Mouse (Mus musculus): Measurements from ENCODE around the gene Sim2.

Gene Sim2

DNA sequence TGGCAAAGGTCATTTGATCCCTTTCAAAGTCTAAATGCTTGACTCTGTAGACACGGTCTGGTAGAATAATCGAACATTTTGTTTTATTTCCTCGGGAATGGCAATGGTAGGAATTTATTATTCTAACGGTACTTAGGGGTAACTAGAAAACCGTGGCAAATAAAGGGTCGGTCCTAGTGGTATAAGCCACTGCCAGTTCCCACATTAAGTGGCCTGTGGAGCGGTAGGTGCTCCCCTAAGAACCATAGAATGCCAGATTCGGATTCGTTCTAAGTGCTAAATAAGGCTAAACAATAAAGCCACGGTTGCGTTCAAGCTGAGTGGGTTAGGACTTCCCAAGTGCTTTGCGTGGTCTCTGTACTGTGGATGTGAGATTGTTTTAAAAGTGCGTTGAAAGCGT, 11.7 kb downstream of the Sim2 start:
- DNase-seq (ENCODE audit: low read depth) = no peak

DNA sequence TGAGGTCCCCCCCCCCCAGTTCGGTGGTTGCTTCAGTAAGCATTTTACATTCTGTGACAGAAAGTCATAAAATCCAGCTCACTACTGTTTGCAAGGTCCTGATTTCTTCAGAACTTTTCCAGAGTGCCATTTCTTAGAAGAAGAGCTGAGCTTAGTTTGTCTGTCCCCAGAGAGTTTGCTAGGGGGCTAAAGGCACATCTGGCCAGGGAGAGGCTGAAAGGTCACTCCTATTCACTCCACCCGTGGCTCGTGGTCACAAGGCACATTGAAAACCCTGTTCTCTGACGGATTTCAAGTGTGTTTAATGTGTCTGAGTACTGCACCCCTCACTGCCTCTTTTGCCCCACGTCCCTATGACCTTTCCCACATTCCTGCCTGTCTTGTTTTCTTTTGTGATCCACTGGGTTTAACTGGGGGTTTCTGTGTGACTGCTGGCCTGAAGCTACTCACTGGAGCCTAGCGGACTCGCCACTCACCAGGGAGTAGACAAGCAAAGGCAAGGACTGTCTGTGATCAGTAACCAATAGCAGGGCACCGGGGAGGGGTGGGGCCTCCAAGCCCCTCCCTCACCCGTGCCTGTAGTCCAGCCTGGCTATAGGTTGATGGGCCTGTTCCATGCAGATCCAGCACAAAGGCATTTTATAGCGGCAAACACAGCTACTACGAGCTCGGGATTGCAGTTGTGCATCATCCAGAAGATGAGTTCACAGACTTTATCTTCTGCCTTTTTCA, 13.2 kb downstream of the Sim2 start:
- no peak for DNase-seq (ENCODE audit: low read depth)

DNA sequence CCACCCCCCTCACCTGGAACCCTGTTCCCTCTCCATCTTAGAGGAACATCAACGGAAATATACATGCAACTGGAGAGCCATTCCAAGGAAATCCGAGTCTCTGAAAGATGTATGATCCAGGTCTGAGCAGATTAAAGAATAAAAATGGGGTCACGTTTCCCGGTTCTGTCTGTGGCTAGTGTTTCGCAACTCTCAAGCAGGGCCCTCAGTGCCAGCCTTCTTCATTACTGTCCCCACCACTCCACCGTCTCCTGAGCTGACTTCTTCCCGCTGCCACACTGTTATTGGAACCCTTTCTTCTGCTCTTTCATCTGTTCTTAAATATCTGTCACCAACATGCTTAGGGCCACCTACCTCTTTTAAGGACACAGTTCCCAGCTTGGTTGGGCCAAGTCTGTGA, 28.4 kb downstream of the Sim2 start:
- no peak for DNase-seq (ENCODE audit: low read depth)

DNA sequence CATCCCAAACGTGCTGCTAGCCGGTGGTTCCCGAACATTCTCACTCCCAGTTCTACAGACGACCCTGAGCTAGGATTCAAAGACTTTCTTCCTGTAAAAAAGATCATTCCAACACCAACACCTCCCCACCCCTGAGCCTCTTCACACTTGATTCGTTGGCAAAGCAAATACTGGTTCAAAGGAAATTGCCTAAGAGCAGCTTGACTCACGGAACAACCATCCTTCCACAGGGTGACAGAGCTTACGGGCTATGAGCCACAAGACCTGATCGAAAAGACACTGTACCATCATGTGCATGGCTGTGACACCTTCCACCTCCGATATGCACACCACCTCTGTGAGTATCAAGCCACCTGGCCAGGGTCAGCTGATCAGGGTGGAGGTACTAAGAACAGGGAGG, 30.0 kb downstream of the Sim2 start:
- DNase-seq (ENCODE audit: low read depth) = no peak

DNA sequence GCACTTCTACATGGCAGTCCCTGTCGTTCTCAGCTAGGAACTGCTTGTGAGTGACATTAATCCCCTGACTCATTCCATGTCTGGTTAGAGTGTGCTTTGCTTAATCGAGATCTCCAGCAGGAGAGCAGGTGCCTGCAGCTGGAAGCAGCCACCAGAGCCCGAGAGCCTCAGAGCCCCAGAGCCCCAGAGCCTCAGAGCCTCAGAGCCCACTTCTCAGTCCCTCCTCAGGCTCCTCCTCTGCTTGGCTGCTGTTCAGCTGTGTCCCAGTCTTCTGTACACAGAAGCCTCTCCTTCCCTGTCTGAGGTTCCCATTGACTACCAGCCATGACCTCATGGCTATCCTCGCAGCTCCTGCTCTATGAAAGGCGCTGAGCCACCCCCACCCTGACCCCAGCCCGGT, 32.6 kb downstream of the Sim2 start:
- DNase-seq (ENCODE audit: low read depth) = no peak

DNA sequence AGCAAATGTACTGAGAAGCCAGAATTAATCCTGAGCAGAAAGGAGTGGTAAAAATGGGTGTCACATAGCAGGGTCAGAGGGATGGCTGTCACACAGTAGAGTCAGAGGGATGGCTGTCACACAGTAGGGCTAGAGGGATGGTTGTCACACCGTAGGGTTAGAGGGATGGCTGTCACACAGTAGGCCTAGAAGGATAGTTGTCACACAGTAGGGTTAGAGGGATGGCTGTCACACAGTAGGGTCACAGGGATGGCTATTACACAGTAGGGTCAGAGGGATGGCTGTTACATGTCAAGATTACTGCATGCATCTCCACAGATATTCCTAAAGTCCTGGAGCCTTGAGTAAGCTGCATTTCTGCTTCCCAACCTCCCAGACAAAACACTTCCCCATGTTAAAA, 33.7 kb downstream of the Sim2 start:
- DNase-seq (ENCODE audit: low read depth) = no peak

DNA sequence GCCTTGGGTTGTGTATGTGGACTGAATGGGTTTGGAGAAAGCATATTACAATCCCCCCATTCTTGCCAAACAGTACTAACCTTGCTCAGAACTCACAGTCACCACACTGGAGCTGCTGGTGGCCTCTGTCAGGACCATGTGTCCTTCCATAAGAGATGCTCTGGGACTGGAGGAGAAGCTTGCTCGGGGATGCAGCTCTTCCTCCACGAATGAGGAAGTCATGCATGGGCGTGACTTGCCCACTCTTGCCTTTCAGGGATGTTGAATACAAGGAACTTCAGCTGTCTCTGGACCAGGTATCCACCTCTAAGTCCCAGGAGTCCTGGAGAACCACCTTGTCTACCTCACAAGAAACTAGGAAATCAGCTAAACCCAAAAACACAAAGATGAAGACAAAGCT, 37.6 kb downstream of the Sim2 start:
- no peak for DNase-seq (ENCODE audit: low read depth)

DNA sequence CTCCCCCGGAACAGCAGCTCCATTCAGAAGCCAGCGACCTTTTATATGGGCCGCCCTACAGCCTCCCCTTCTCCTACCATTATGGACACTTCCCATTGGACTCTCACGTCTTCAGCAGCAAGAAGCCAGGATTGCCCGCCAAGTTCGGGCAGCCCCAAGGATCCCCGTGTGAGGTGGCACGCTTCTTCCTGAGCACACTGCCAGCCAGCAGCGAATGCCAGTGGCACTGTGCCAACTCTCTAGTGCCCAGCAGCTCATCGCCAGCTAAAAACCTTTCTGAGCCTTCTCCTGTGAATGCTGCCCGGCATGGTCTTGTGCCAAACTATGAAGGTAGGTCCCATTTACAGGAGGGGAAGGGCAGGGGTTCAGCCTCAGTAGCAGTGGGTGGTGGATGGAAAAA, 38.5 kb downstream of the Sim2 start:
- DNase-seq (ENCODE audit: low read depth) = no peak

DNA sequence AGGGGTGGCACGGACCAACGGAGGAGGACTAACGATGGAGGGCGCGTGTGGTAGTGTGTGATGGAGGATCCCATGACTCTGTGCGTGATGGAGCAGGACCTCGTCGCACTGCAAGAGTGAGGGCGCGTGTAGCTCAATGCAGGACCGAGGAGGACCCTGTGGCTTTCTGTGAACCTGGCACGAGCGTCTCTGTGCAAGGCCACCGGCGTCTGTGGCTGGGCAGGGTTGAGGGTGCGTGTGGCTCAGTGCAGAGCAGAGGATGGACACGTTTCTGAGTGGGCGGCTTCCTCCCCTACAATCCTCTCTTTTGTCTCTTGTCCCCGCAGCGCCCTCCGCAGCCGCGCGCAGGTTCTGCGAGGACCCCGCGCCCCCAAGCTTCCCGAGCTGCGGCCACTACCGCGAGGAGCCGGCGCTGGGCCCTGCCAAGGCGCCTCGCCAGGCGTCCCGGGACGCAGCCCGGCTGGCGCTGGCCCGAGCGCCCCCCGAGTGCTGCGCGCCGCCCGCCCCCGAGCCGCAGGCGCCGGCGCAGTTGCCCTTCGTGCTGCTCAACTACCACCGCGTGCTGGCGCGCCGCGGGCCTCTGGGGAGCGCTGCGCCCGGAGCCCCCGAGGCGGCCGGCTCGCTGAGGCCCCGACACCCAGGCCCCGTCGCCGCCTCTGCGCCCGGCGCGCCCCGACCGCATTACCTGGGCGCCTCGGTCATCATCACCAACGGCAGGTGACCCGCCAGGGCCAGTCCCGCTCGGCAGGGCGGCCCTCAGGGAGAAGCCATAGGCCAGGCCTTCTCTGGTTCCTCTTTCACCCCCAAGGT, 40.6 kb downstream of the Sim2 start:
- DNase-seq (ENCODE audit: low read depth) = no peak

DNA sequence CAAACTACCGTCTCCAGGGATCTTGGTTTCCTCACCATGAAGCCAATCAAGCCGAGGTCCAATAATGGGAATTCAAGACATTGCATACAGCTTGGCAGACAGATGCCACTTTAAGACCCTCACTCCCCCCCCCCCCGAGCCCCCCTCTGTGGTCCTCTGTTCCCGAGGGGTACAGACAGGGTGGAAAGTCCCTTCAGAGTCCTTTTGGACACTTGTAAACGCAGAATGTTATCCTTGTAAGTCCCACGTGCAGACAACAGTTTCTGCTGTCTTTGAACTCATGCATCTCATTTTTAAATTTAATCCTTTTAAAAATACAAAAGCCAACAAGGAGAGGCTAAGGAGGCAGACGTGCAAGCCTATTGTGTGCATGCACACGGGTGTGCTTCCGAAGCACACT, 41.5 kb downstream of the Sim2 start:
- DNase-seq (ENCODE audit: low read depth) = no peak

DNA sequence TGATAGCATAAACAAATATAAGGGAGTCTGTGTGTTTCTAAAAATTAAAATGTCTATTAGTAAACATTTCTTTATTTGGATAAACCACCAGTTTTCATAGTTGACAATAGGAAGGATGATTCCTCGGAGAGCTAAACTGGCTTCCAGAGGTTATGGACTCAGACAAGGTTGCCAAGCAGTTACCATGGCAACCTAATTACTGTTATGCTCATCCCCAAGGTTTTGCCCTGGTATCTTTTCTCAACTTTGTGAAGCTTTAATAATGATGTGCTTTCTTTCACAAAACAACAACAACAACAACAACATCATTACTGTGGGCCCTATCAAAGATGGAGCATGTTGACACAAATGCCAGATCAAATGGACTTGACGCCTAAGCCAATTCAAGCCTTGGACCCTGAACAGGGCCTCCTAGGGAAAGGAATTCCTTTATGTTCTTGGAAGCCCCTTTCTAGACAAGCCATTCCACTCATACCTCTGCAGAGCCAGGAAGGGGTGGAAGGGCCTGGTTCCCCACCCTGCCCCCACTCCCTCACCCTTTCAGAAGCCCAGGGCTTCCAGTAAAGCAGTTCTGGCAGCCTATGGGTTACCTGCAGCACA, 43.6 kb downstream of the Sim2 start:
- DNase-seq (ENCODE audit: low read depth) = no peak

DNA sequence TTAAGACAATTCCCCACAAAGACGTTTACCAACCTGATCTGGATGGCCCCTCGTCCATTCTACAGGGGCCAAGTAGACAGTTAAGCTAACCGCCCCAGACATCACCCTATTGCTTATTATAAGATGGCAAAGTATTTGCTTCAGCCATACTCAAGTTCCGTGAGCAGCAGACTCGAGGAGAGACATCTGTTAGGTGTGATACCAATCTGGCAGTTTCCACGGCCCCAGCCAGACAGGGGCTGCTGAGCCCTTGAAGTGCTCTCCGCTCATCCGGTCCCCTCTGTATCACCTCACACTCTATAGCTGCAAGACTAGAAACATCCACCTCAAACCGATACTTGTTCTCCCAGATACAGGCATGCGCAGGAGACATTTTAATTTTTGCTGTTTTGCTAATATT, 49.5 kb downstream of the Sim2 start:
- DNase-seq (ENCODE audit: low read depth) = no peak

DNA sequence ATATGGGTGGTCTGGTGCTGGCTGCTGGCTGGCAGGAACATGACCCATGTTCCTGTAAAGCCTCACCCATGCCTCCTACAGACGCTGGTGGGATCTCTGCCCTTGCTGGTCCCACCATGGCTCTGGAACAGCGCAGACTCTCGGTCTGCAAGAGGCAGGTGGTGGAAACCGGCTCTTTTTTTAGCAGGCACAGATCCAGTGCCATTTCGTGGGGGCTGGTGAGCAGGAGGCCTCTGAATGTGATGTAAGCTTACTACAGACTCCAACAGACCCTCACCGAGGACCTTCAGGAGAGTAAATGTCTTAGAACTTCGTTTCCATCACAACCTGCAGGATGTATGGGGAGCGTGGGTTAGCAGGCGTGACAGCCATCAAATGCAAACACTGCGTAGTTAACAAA, 56.0 kb downstream of the Sim2 start:
- DNase-seq (ENCODE audit: low read depth) = no peak

DNA sequence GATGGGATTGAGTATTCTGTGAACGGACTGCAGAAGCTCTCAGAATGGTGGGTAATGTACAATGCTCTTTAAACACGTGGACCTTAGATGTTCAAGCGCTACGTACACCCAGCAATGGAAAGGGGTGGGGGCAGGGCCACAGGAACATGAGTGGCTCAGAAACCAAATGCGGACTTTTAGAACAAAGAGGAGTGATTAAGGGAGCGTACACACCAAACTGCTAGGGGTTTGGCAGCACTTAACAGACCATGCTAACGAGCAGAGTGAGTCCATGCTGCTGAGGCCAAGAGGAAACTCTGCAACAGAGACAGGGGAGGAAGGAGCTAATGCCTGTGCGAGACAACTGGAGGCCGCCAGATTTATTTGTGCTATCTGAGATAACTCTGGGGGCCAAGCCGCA, 58.6 kb downstream of the Sim2 start:
- DNase-seq (ENCODE audit: low read depth) = no peak

DNA sequence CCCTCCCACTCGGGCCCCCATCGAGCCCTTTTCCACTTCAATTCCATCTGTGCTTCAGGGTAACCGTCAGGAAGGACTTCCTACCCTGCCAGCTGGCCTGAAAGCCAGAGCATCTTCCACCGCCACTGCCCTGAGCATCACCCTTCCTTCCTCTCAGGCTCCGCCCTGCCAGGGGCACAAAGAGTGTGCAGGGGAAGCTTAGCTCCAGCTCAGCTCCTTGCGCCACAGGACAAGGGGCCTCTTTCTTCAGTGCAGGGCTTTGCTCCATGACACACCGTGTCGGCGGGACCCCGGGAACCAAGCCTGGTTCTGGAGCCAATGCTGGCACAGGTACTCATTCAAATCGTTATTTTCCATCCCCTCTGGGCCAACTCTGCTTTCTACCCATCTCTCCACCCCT, 63.4 kb downstream of the Sim2 start:
- no peak for DNase-seq (ENCODE audit: low read depth)

DNA sequence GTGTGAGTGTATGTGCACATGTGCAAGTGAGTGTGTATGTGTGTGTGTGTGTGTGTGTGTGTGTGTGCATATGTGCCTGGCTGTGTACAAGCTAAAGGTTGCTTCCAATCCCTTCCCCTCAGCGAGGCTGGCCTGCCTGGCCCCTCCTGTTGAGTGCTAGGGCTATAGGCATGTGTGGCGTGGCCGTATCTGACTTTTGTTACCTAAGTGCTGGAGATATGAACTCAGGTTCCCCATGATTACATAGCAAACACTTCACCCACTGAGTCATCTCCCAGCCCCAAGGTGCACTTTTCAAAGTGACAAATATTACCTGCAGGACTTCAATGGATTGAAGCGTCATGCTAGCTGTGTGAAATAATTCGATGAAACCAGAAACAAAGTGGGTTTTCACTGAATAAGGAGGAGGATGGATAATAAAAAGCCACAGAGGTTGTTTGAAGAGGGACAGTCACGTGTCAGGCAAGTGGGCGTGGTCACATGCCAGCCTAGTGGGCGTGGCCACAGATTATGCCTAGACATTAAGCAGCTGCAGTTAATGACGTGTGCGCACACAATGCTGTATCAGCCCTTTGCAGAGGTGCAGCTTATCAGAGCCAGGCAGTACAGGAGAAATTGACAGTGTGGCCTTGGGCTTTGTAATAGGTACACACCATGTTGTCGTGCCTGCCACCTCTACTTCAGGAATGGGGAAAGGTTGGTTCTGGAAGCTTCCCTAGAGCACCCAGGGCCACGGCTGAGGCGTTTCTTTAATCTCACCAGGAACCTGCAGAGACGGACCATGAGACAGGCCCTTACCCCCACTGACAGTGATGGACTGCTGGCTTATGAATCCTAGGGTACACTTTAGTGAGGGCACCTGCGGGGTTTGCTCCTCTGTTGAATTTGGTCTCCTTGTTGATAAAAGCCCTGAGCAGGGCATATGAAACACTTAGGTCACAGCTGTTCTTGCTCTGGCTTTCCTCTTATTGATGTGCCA, 65.7 kb downstream of the Sim2 start:
- no peak for DNase-seq (ENCODE audit: low read depth)

DNA sequence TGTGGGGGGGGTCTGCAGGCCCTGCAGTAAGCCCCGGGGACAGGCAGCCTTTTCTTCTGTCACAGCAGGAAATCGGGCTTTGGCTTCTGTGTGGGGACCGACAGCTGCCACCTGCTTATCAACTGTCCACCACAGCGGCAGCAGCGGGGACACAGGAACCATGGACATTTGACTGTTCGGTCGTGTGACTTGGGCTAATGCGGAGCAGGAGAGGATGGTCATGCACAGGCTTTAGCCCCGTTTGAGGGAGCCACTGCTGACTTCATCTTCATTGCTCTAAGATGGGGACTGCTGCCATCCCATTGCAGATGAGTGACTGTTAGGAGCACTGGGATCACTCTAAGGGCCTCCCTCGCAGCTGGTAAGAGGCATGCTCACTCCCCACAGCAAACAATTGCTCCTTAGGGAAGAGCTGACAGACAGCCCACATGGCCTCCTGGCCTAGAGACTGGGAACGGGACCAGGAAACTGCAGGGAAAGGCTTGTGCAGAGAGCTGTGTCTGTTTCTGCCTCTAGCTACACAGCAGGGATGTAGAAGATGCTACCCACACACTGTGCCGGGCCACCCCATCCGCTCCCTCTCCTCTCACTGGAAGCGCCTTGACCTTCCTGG, 70.4 kb downstream of the Sim2 start:
- DNase-seq (ENCODE audit: low read depth) = no peak

DNA sequence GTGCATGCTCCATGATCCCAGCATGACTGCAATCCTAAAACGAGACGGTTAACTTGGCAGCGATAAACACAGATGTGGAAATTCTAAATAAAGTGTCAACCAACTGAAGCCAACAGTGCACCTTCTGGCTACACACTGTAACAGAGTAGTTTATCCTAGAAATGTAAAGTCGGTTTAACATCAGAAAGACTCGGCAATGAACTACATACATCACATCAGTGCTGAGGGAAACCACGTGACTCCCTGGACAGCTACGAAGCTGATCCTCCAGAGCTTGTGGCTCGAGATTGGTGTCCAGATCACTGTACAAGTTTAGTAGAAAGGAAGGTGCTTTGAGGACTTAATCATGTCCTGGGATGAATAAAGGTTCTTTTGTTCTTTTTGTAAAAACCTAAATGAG, 73.1 kb downstream of the Sim2 start:
- no peak for DNase-seq (ENCODE audit: low read depth)

DNA sequence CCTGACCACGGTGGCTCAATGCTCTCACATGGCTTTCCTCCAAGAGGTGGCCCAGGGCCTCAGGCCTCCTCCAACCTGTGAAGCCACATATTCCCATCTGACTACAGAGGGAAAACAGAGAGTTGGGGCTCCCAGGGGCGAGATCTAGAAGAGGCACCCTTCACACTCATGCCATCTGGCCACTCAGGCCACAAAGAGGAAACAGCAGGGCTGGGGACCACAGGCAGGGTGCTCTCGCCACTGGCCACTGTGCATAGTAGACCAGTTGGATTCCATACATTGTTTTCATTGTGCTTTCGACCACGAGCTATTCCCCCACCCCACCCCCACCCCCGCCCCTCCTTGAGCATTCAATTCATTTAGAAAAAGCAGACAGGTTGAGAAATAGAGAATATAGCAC, 77.3 kb downstream of the Sim2 start:
- DNase-seq (ENCODE audit: low read depth) = no peak

DNA sequence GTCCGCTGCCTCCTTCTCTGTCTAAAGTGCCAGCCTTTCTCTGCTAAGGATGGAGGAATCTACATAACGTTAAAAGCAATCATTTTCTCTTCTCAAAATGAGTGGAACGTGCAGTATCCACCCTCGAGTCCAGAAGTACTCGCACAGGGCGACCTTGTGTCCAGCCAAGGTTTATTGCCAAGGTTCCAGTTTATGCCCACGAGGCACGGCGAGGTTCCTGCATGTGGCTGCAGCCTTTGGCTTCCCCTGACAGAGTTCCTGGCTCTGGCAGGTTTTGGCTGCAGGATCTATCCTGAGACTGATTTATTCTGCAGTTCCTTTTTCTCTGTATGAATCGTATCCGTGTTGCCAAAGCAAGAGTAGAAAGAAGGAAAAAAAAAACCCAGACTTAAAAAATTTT, 78.3 kb downstream of the Sim2 start:
- DNase-seq (ENCODE audit: low read depth) = no peak

DNA sequence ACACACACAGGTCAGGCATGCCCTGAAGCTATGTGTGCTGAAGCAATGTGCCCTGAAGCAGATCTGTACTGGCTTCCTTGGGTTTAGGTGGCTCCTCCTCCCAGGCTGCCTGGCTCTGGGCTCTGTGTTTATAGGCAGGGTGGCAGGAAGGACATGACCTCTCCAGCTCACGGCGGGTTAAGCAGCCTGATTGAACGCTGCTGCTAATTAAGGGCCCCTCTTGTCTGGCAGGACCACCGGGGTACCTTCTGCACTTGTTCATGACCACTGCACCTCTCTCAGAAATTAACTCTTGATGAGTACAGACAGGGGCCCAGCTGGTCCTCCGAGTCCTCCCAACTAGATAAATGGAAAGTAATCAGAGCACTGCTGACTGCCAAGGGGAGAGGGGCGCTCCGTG, 79.5 kb downstream of the Sim2 start:
- DNase-seq (ENCODE audit: low read depth) = no peak

DNA sequence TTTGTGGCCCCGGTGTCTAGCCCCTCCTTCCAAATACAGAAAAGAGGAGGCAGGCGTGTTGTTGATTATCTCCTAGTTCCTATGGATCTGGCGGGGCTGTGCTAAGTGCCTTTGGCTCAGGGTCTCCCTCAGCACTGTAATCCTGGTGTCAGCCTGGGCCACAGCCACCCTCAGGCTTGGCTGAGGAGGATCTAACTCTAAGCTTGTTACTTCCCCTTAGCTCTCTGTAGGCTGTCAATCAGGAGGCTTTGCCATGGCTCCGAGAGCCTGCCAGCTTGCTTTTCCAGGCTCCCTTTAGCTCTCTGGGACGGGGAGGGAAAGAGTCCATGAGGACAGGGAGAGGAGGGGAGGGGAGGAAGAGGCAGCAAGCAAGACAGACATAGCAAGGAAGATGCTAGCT, 80.2 kb downstream of the Sim2 start:
- DNase-seq (ENCODE audit: low read depth) = no peak

All from fibroblast of lung, adult 2 months (primary cell).